Mouse (Mus musculus): ENCODE results near the gene Rab25.
"Not testable (repeated sequence)": the region's sequence is repeated elsewhere in the genome, so short reads cannot be mapped to it uniquely, and the experiment has no call there.

Gene Rab25

GRCm38 (mm10) chr3:88548180-88548917, at the start of gene Rab25:
Gene Rab25 (minus strand): TSS chr3:88548300.
- DNase-seq: no peak

GRCm38 (mm10) chr3:88596547-88596946, 48.4 kb upstream of the Rab25 start:
- not testable (repeated sequence) for DNase-seq

GRCm38 (mm10) chr3:88593893-88594580, 45.9 kb upstream of the Rab25 start:
- DNase-seq: no peak

GRCm38 (mm10) chr3:88592942-88593576, 45.0 kb upstream of the Rab25 start:
- peak in 1 of 2 experiments; percentile 24 for DNase-seq

- peak in 1 of 2 experiments; percentile 28 for DNase-seq
These were observed 44.0 kb upstream of the Rab25 start for GRCm38 (mm10) chr3:88591950-88592731.

GRCm38 (mm10) chr3:88591044-88591443, 42.9 kb upstream of the Rab25 start:
- no peak for DNase-seq

- DNase-seq: no peak
These were observed 42.1 kb upstream of the Rab25 start for GRCm38 (mm10) chr3:88590246-88590645.

GRCm38 (mm10) chr3:88586640-88587039, 38.5 kb upstream of the Rab25 start:
- DNase-seq: no peak

- no peak for DNase-seq
These were observed 37.7 kb upstream of the Rab25 start for GRCm38 (mm10) chr3:88585769-88586168.

GRCm38 (mm10) chr3:88579454-88580117, 31.5 kb upstream of the Rab25 start:
- DNase-seq: peak; percentile 46 to 68

- DNase-seq: no peak
These were observed 30.7 kb upstream of the Rab25 start for GRCm38 (mm10) chr3:88578498-88579424.

GRCm38 (mm10) chr3:88577846-88578245, 29.7 kb upstream of the Rab25 start:
- not testable (repeated sequence) for DNase-seq

- no peak for DNase-seq
These were observed 27.4 kb upstream of the Rab25 start, which contains the start of gene Ssr2 for GRCm38 (mm10) chr3:88575540-88575939. Gene Ssr2 (plus strand): TSS chr3:88575876.

GRCm38 (mm10) chr3:88573810-88574209, 25.7 kb upstream of the Rab25 start:
- DNase-seq: no peak

GRCm38 (mm10) chr3:88572835-88573234, 24.7 kb upstream of the Rab25 start:
- DNase-seq: no peak

- no peak for DNase-seq
These were observed 23.8 kb upstream of the Rab25 start for GRCm38 (mm10) chr3:88571856-88572255.

- no peak for DNase-seq
These were observed 22.2 kb upstream of the Rab25 start for GRCm38 (mm10) chr3:88570341-88570740.

- no peak for DNase-seq
These were observed 21.6 kb upstream of the Rab25 start for GRCm38 (mm10) chr3:88569694-88570093.

GRCm38 (mm10) chr3:88569093-88569492, 21.0 kb upstream of the Rab25 start:
- no peak for DNase-seq

- no peak for DNase-seq
These were observed 20.5 kb upstream of the Rab25 start for GRCm38 (mm10) chr3:88568615-88569014.

- no peak for DNase-seq
These were observed 19.8 kb upstream of the Rab25 start for GRCm38 (mm10) chr3:88567892-88568291.
